Mouse (Mus musculus) liver, adult 2 months (tissue): ENCODE data around the gene Hba-a1.

Experiments used
- CTCF ChIP-seq: fragments of 200-500 bp; IDR thresholded peaks from 2 replicates; pipeline ENCODE4 v1.5.1; 2011; ENCODE audit warnings: low read depth, low read length, control low read depth
- POLR2A ChIP-seq: fragments of 200-500 bp; IDR thresholded peaks from 2 replicates; pipeline ENCODE4 v1.6.1; 2011; ENCODE audit warnings: low read length, control low read depth; ENCODE audit not compliant: insufficient read depth; ENCODE audit errors: extremely low read depth

DNA sequence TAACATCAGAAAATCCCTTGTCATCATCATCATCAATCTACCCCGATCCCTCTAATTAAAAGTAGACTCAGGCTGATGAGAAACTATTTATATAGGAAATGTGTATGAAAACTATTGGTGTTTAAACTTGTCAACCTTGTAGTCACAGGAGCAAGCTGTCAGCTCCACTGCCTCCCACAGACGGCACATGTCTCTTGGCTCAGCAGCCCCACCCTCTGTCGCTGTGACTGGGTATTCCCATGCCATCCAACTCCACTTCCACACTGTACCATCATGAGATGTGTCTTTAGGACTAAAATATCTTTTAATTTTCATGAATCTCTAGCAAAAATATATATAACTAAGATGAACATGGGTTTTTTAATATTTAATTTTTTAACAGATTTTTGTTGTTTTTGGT is 35.0 kb upstream of the Hba-a1 start:
- TF ChIP-seq POLR2A (no peak), CTCF (no peak)
